Mouse (Mus musculus) lung, postnatal 0 days (tissue): ENCODE measurements at regions not wholly inside any gene's neighbourhood (a gene's known extent, or its start where the extent isn't known, plus 50 kb on each side); places are given as distances from the start of the nearest gene placed in this dataset.

Experiments
- CTCF ChIP-seq: IDR thresholded peaks from 2 replicates; pipeline ENCODE4 v1.5.1; 2016; ENCODE audit warnings: antibody characterized with exemption, mild to moderate bottlenecking
- EP300 ChIP-seq: IDR thresholded peaks from 2 replicates; pipeline ENCODE4 v1.6.1; 2016; ENCODE audit warnings: antibody characterized with exemption, mild to moderate bottlenecking, control low read depth

DNA sequence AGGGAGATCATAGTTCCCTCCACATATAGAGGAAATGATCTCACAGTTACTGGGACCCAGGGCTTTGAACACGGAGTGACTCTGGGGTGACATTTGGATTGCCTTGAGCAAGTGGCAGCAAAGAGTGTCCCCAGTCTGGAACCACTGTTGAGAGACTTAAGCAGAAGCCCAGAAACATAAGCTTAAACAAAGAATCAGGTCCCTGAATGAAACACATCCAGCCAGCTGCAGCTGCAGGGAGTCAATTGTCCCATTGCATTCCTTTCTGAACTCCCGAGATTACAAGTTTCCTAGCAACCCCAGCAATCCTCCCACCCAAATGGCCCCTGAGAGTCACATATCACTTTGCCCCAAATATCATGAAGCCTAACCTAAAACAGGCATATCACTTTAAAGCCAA, 128.7 kb upstream of the Krtap11-1 start:
- TF ChIP-seq CTCF (no peak), EP300 (no peak)
